In the genomic region with DNA sequence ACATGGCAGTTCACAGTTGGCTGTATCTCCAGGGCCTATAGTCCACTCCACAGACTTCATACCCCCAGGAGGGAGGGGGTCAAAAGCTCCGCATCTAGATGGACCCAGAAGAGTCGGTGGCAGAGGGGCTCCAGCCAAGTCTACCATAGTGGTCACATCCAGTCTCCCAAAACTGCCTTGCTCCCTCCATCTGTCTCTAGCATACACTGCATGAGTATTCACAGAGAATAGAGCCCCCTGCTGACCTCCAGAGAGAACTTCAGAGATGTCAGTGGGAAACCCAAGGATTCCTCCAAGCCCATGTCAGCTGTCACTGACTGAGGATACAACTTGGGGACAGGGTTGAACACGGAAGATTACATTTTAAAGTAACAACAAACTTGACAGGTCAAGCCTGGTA, we compare ENCODE assay signal across 10 mouse cellular contexts. TPM values are rescaled to one million over a fixed set of nuclear protein-coding genes. Genes with fewer than 3 reads are reported as not detected.
DNase-seq lines count a peak whose midpoint lies in the region; ATAC-seq and TF ChIP-seq lines count a peak whose summit lies in the region.
"Had no signal": no experiment of that assay in that cellular context is flagged by ENCODE, and none has a peak within 500 bp of the region (broad histone marks: within the 10 kb centered on the region; RNA-seq: fewer than 3 reads in every experiment).

No protein-coding gene starts in this region.

- H3K9me3 ChIP-seq in kidney, embryonic 15.5 days (replicated peaks) = no peaks in the 10 kb centered on the region
- H3K9me3 ChIP-seq in ES-E14 (ENCODE audit: control insufficient read depth, insufficient read depth, low read depth, low read length) = no peaks in the 10 kb centered on the region
- H3K9me3 ChIP-seq: limb, embryonic 12.5 days had no signal

- H3K4me3 ChIP-seq in kidney, embryonic 15.5 days (replicated peaks) = no peak overlapping the region
- no peak overlapping the region for H3K4me3 ChIP-seq in ES-E14 (ENCODE audit: insufficient read depth in 1 of 2, low read depth in 1 of 2, low read length in 2 of 2, poor library complexity in 1 of 2, severe bottlenecking in 1 of 2)
- H3K4me3 ChIP-seq: limb, embryonic 12.5 days had no signal

- H3K4me2 ChIP-seq in kidney, embryonic 15.5 days = no peak overlapping the region
- H3K4me2 ChIP-seq: limb, embryonic 12.5 days had no signal

- H3K36me3 ChIP-seq in kidney, embryonic 15.5 days = no peaks in the 10 kb centered on the region
- no peaks in the 10 kb centered on the region for H3K36me3 ChIP-seq in ES-E14 (ENCODE audit: control insufficient read depth, insufficient read depth, low read length, poor library complexity, severe bottlenecking)
- H3K36me3 ChIP-seq: limb, embryonic 12.5 days had no signal

- DNase-seq in kidney, adult 18-20 months = no peak
- DNase-seq in CD4-positive helper T cell, adult 2 months (ENCODE audit: low read depth, low spot score) = peak; percentile 59
- peak; percentile 60 for DNase-seq in ES-E14 (ENCODE audit: low read depth, low spot score)
- peak; percentile 70 for DNase-seq in induced T-regulatory cell, adult 2 months (ENCODE audit: low read depth)
- DNase-seq in urinary bladder, postnatal 36 days (ENCODE audit: low spot score in 2 of 2) = no peak
- no peak for DNase-seq in heart, adult 8-10 months (ENCODE audit: low spot score)
- DNase-seq: cerebellum, adult 2 months; gastrocnemius, postnatal 14 days had no signal

- in situ Hi-C loops in ES-E14 (cut with MboI; ENCODE audit: low sequenced_read_pairs in 2 of 2, unreplicated experiment in 2 of 2) = no loop called here

- H3K4me1 ChIP-seq in kidney, embryonic 15.5 days = no peaks in the 10 kb centered on the region; the same call in 1 of the 2 replicates
- H3K4me1 ChIP-seq in ES-E14 (ENCODE audit: control insufficient read depth in 2 of 2, insufficient read depth in 2 of 2, low read length in 2 of 2, poor library complexity in 1 of 2) = peaks cover 2 to 7% of the 10 kb centered on the region in 2 experiments; a peak in 2 of 4 replicates
- H3K4me1 ChIP-seq: limb, embryonic 12.5 days had no signal

- no peak overlapping the region for H3K27ac ChIP-seq in kidney, embryonic 15.5 days
- H3K27ac ChIP-seq in ES-E14 (ENCODE audit: insufficient read depth, low read depth, low read length, poor library complexity, severe bottlenecking) = no peak overlapping the region
- H3K27ac ChIP-seq: limb, embryonic 12.5 days had no signal

- 0 out of 2 replicates have a peak, but pooled peaks have one; percentile 22 for ATAC-seq in kidney, embryonic 15.5 days (replicated peaks; ENCODE audit: low FRiP score)

- H3K27me3 ChIP-seq in kidney, embryonic 15.5 days = no peaks in the 10 kb centered on the region
- H3K27me3 ChIP-seq: limb, embryonic 12.5 days had no signal

- H3K9ac ChIP-seq in kidney, embryonic 15.5 days = no peak overlapping the region
- no peak overlapping the region for H3K9ac ChIP-seq in ES-E14 (ENCODE audit: insufficient read depth, low read depth, low read length, poor library complexity, severe bottlenecking)
- H3K9ac ChIP-seq: limb, embryonic 12.5 days had no signal

- WGBS in kidney, embryonic 15.5 days = 74% methylated on average over 3 of the region's 3 CpGs

TF ChIP-seq in ES-E14, 5 proteins besides CTCF, POLR2A, EP300 and RAD21:
- no peak for TF ChIP-seq CHD2 (IDR thresholded peaks at IDR 0.05; ENCODE audit: low read depth, low read length)
TF ChIP-seq in ES-E14: peak in this region for 0.

RNA-seq across cellular contexts. Expression of a gene that starts 10.2 kb away (rescaled TPM):
- 59.3 and 66.6 TPM in 2 replicates for polyA plus RNA-seq in kidney, embryonic 15.5 days (2015; fragmentation: Nextera tagmentation; extraction: Ambion mirVana)
- total RNA-seq in ES-E14 (2012; rRNA removed) = 113 and 133 TPM in 2 replicates
- 10 to 100 TPM; 36.2 to 45.1 (median 40.6) TPM for total RNA-seq in heart, adult 8-10 months (2022)

RNA-seq across cellular contexts. Expression of a gene that starts 22.7 kb away (rescaled TPM):
- 23.4 and 26.7 TPM in 2 replicates for polyA plus RNA-seq in kidney, embryonic 15.5 days (2015; fragmentation: Nextera tagmentation; extraction: Ambion mirVana)
- 63.3 and 67.0 TPM in 2 replicates for total RNA-seq in ES-E14 (2012; rRNA removed)
- total RNA-seq in heart, adult 8-10 months (2022) = 10 to 100 TPM; 17.4 to 24.4 (median 23.0) TPM

RNA-seq across cellular contexts. Expression of a gene that starts 23.1 kb away (rescaled TPM):
- polyA plus RNA-seq in kidney, embryonic 15.5 days (2015; fragmentation: Nextera tagmentation; extraction: Ambion mirVana) = 51.1 and 90.2 TPM in 2 replicates
- 322 and 498 TPM in 2 replicates for total RNA-seq in ES-E14 (2012; rRNA removed)
- total RNA-seq in heart, adult 8-10 months (2022) = 10 to 100 TPM in 1 of 4 experiments, 1 to 10 TPM in 3; 6.2 to 14.1 (median 8.2) TPM

RNA-seq across cellular contexts. Expression of a gene that starts 47.3 kb away (rescaled TPM):
- polyA plus RNA-seq in kidney, embryonic 15.5 days (2015; fragmentation: Nextera tagmentation; extraction: Ambion mirVana) = 41.7 and 46.1 TPM in 2 replicates
- 55.2 and 64.7 TPM in 2 replicates for total RNA-seq in ES-E14 (2012; rRNA removed)
- total RNA-seq in heart, adult 8-10 months (2022) = 1 to 10 TPM; 5.2 to 6.4 (median 5.8) TPM

RNA-seq across cellular contexts. Expression of a gene that starts 47.3 kb away (rescaled TPM):
- 21.3 and 21.7 TPM in 2 replicates for polyA plus RNA-seq in kidney, embryonic 15.5 days (2015; fragmentation: Nextera tagmentation; extraction: Ambion mirVana)
- 85.8 and 128 TPM in 2 replicates for total RNA-seq in ES-E14 (2012; rRNA removed)
- 1 to 10 TPM; 2.1 to 3.9 (median 2.6) TPM for total RNA-seq in heart, adult 8-10 months (2022)

Comparison
In these comparisons a context has a peak if more than half of its experiments do, and no peak if none do; other contexts are left out.
1. DNase-seq: peak in CD4-positive helper T cell, adult 2 months (single experiment), ES-E14 (single experiment) and induced T-regulatory cell, adult 2 months (single experiment); none in kidney, adult 18-20 months (single experiment), urinary bladder, postnatal 36 days (0 of 2) and heart, adult 8-10 months (single experiment).
2. RNA of a gene that starts 23.1 kb away (total RNA-seq): 322 to 498 TPM in ES-E14; 6.2 to 14.1 TPM in heart, adult 8-10 months; every median in the first group is over 10 times any median in the second.